Mouse (Mus musculus): ENCODE data around the gene Nt5c.
"Not testable (repeated sequence)": the region's sequence is repeated elsewhere in the genome, so short reads cannot be mapped to it uniquely, and the experiment has no call there.

- TF ChIP-seq CTCF (IDR thresholded peaks at IDR 0.05; ENCODE audit: low read depth, low read length); POLR2A (IDR thresholded peaks at IDR 0.05; ENCODE audit: extremely low read depth, insufficient read depth, low read length): not testable (repeated sequence)
Measured at GRCm38 (mm10) chr11:115477388-115477787, 14.3 kb downstream of the Nt5c start.
